Mouse (Mus musculus) spleen, adult 2 months (tissue): ENCODE measurements around the gene Srd5a1.

ENCODE experiments used
- CTCF ChIP-seq: fragments of 200-500 bp; IDR thresholded peaks from 2 replicates; pipeline ENCODE4 v1.5.1; 2011; ENCODE audit warnings: mild to moderate bottlenecking, inconsistent platforms; ENCODE audit not compliant: insufficient read depth, insufficient read length, insufficient replicate concordance; ENCODE audit errors: extremely low read depth
- POLR2A ChIP-seq: fragments of 200-500 bp; IDR thresholded peaks from 2 replicates; pipeline ENCODE4 v1.6.1; 2011; ENCODE audit warnings: low read depth, low read length, inconsistent platforms

DNA sequence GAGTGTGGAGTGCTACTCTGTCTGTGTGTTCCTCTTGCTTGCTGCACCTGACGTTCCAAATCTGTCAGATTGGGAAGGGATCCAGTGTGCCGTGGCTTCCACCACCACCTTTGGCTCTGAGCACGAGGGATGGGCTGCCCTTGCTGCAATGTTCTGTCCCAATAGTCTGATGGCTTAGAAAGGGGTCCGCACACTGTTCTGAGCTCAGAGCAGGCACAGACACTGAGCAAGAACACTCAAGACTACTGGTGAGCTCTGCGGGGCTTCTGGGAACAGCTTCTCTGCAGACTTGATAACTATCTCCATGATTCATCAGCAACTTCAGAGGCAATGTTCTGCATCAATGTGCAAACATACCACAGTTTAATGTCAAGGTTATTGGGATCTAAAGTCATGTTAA, 9.9 kb downstream of the Srd5a1 start:
- TF ChIP-seq CTCF, result no peak
- TF ChIP-seq POLR2A, result no peak
